Mouse (Mus musculus): ENCODE results near the gene Nop16. TPM values are rescaled to one million over a fixed set of nuclear protein-coding genes. Genes with fewer than 3 reads are reported as not detected.

Nop16 gene
- polyA plus RNA-seq, 1 experiment from 2014 or later = 41.1 TPM

- Histone ChIP-seq H3K27me3 (ENCODE audit: insufficient read depth, low read length) (no peaks in the 10 kb centered on the region), H3K9me3 (ENCODE audit: low read length) (no peaks in the 10 kb centered on the region), H3K9ac (replicated peaks) (no peak overlapping the region), H3K27ac (ENCODE audit: low read depth) (no peak overlapping the region), H3K36me3 (replicated peaks; ENCODE audit: insufficient read depth, low read length) (peaks cover 14% of the 10 kb centered on the region; the same call in 1 of the 2 replicates), H3K4me1 (ENCODE audit: insufficient read depth) (no peaks in the 10 kb centered on the region), H3K4me3 (ENCODE audit: low read depth, low read length) (no peak overlapping the region), H3K4me2 (ENCODE audit: low read depth, low read length) (no peak overlapping the region)
- ATAC-seq = no peak
- TF ChIP-seq CTCF (IDR thresholded peaks at IDR 0.05; ENCODE audit: low read depth) (no peak), EP300 (IDR thresholded peaks at IDR 0.05; ENCODE audit: low read depth) (no peak)
- WGBS (ENCODE audit: insufficient replicate concordance) = 68% methylated on average over 3 of the region's 3 CpGs
- DNase-seq = no peak
These were observed 12.8 kb upstream of the Nop16 start for GRCm38 (mm10) chr13:54602639-54603111.

- H3K4me1 ChIP-seq (ENCODE audit: insufficient read depth) = no peaks in the 10 kb centered on the region
- no peak overlapping the region for H3K9ac ChIP-seq (replicated peaks)
- H3K36me3 ChIP-seq (replicated peaks; ENCODE audit: insufficient read depth, low read length) = 0 out of 2 replicates have a peak, but pooled peaks cover 9% of the 10 kb centered on the region
- DNase-seq = no peak
- WGBS (ENCODE audit: insufficient replicate concordance) = 85% methylated on average over 12 of the region's 12 CpGs
- no peaks in the 10 kb centered on the region for H3K27me3 ChIP-seq (ENCODE audit: insufficient read depth, low read length)
- no peak for TF ChIP-seq EP300 (IDR thresholded peaks at IDR 0.05; ENCODE audit: low read depth)
- TF ChIP-seq CTCF (IDR thresholded peaks at IDR 0.05; ENCODE audit: low read depth) = no peak
- H3K9me3 ChIP-seq (ENCODE audit: low read length) = no peaks in the 10 kb centered on the region
- no peak for ATAC-seq
- H3K27ac ChIP-seq (ENCODE audit: low read depth) = no peak overlapping the region
- H3K4me2 ChIP-seq (ENCODE audit: low read depth, low read length) = no peak overlapping the region
- H3K4me3 ChIP-seq (ENCODE audit: low read depth, low read length) = no peak overlapping the region
These were observed 8.8 kb upstream of the Nop16 start for GRCm38 (mm10) chr13:54598622-54599143.

- no peak overlapping the region for H3K4me2 ChIP-seq (ENCODE audit: low read depth, low read length)
- H3K9me3 ChIP-seq (ENCODE audit: low read length) = no peaks in the 10 kb centered on the region
- H3K4me3 ChIP-seq (ENCODE audit: low read depth, low read length) = no peak overlapping the region
- no peak for TF ChIP-seq CTCF (IDR thresholded peaks at IDR 0.05; ENCODE audit: low read depth)
- TF ChIP-seq EP300 (IDR thresholded peaks at IDR 0.05; ENCODE audit: low read depth) = no peak
- H3K36me3 ChIP-seq (replicated peaks; ENCODE audit: insufficient read depth, low read length) = peaks cover 9% of the 10 kb centered on the region; the same call in 1 of the 2 replicates
- no peaks in the 10 kb centered on the region for H3K27me3 ChIP-seq (ENCODE audit: insufficient read depth, low read length)
- WGBS (ENCODE audit: insufficient replicate concordance) = 71% methylated on average over 5 of the region's 5 CpGs
- H3K9ac ChIP-seq (replicated peaks) = no peak overlapping the region
- H3K4me1 ChIP-seq (ENCODE audit: insufficient read depth) = no peaks in the 10 kb centered on the region
- DNase-seq (no peak), ATAC-seq (no peak)
- no peak overlapping the region for H3K27ac ChIP-seq (ENCODE audit: low read depth)
These were observed 7.0 kb upstream of the Nop16 start for GRCm38 (mm10) chr13:54596870-54597269.

- no peak for DNase-seq
- Histone ChIP-seq H3K9me3 (ENCODE audit: low read length) (no peaks in the 10 kb centered on the region), H3K4me2 (ENCODE audit: low read depth, low read length) (no peak overlapping the region), H3K9ac (replicated peaks) (no peak overlapping the region), H3K36me3 (replicated peaks; ENCODE audit: insufficient read depth, low read length) (peaks cover 9% of the 10 kb centered on the region; the same call in 1 of the 2 replicates), H3K4me3 (ENCODE audit: low read depth, low read length) (no peak overlapping the region), H3K27me3 (ENCODE audit: insufficient read depth, low read length) (no peaks in the 10 kb centered on the region), H3K4me1 (ENCODE audit: insufficient read depth) (peaks cover 4% of the 10 kb centered on the region), H3K27ac (ENCODE audit: low read depth) (no peak overlapping the region)
- ATAC-seq = no peak
- TF ChIP-seq EP300 (IDR thresholded peaks at IDR 0.05; ENCODE audit: low read depth) (no peak), CTCF (IDR thresholded peaks at IDR 0.05; ENCODE audit: low read depth) (no peak)
- WGBS (ENCODE audit: insufficient replicate concordance) = 80% methylated on average over 8 of the region's 8 CpGs
These were observed 6.3 kb upstream of the Nop16 start for GRCm38 (mm10) chr13:54596107-54596690.

- Histone ChIP-seq H3K9ac (replicated peaks) (no peak overlapping the region), H3K4me2 (ENCODE audit: low read depth, low read length) (no peak overlapping the region), H3K9me3 (ENCODE audit: low read length) (no peaks in the 10 kb centered on the region), H3K27ac (ENCODE audit: low read depth) (no peak overlapping the region), H3K27me3 (ENCODE audit: insufficient read depth, low read length) (no peaks in the 10 kb centered on the region), H3K4me1 (ENCODE audit: insufficient read depth) (peaks cover 7% of the 10 kb centered on the region), H3K4me3 (ENCODE audit: low read depth, low read length) (no peak overlapping the region), H3K36me3 (replicated peaks; ENCODE audit: insufficient read depth, low read length) (peaks cover 8% of the 10 kb centered on the region; the same call in 1 of the 2 replicates)
- 76% methylated on average over 11 of the region's 11 CpGs for WGBS (ENCODE audit: insufficient replicate concordance)
- DNase-seq = no peak
- ATAC-seq = no peak
- TF ChIP-seq CTCF (IDR thresholded peaks at IDR 0.05; ENCODE audit: low read depth) (no peak), EP300 (IDR thresholded peaks at IDR 0.05; ENCODE audit: low read depth) (no peak)
These were observed 3.7 kb upstream of the Nop16 start for GRCm38 (mm10) chr13:54593617-54594016.

GRCm38 (mm10) chr13:54591776-54592356 lies 2.0 kb upstream of the Nop16 start:
- WGBS (ENCODE audit: insufficient replicate concordance) = 82% methylated on average over 8 of the region's 8 CpGs
- H3K4me2 ChIP-seq (ENCODE audit: low read depth, low read length) = no peak overlapping the region
- no peak overlapping the region for H3K4me3 ChIP-seq (ENCODE audit: low read depth, low read length)
- no peaks in the 10 kb centered on the region for H3K9me3 ChIP-seq (ENCODE audit: low read length)
- H3K9ac ChIP-seq (replicated peaks) = no peak overlapping the region
- H3K27me3 ChIP-seq (ENCODE audit: insufficient read depth, low read length) = no peaks in the 10 kb centered on the region
- TF ChIP-seq EP300 (IDR thresholded peaks at IDR 0.05; ENCODE audit: low read depth) (no peak), CTCF (IDR thresholded peaks at IDR 0.05; ENCODE audit: low read depth) (no peak)
- peaks cover 5% of the 10 kb centered on the region; the same call in 1 of the 2 replicates for H3K36me3 ChIP-seq (replicated peaks; ENCODE audit: insufficient read depth, low read length)
- no peak for DNase-seq
- no peak overlapping the region for H3K27ac ChIP-seq (ENCODE audit: low read depth)
- H3K4me1 ChIP-seq (ENCODE audit: insufficient read depth) = peaks cover 7% of the 10 kb centered on the region
- no peak for ATAC-seq

Data from liver, postnatal 0 days (tissue).